Mouse (Mus musculus): ENCODE results near the gene Nufip2. TPM values are rescaled to one million over a fixed set of nuclear protein-coding genes. Genes with fewer than 3 reads are reported as not detected.

Gene Nufip2
- total RNA-seq, 2 experiments from 2014 or later, result 61.0 to 62.2 TPM

Other genes with a start within 250 kb of the Nufip2 start
- 100 to 1,000 TPM; 190 to 194 TPM for gene Coro6, start 223.7 kb upstream of the Nufip2 start, total RNA-seq (2021)
- gene Ankrd13b, start 196.5 kb upstream of the Nufip2 start, total RNA-seq (2021), result 10 to 100 TPM; 17.3 to 17.4 TPM
- 10 to 100 TPM; 76.8 to 81.0 TPM for gene Git1, start 192.6 kb upstream of the Nufip2 start, total RNA-seq (2021)
- gene Abhd15, start 171.0 kb upstream of the Nufip2 start, total RNA-seq (2021), result 1 to 10 TPM; 1.4 to 1.5 TPM
- gene Trp53i13, start 170.2 kb upstream of the Nufip2 start, total RNA-seq (2021), result 10 to 100 TPM; 12.0 to 13.7 TPM
- gene Gm10392, start 167.0 kb upstream of the Nufip2 start, total RNA-seq (2021), result not detected
- gene Taok1, start 78.3 kb upstream of the Nufip2 start, total RNA-seq (2021), result 10 to 100 TPM; 62.0 to 62.8 TPM
- not detected for gene Cryba1, start 39.1 kb downstream of the Nufip2 start, total RNA-seq (2021)
- gene Myo18a, start 77.1 kb downstream of the Nufip2 start, total RNA-seq (2021), result 100 to 1,000 TPM; 244 to 245 TPM
- gene Gm10277, start 101.6 kb downstream of the Nufip2 start, total RNA-seq (2021), result not detected
- 1 to 10 TPM; 1.9 to 2.5 TPM for gene Pipox, start 207.9 kb downstream of the Nufip2 start, total RNA-seq (2021)
- gene Sez6, start 244.6 kb downstream of the Nufip2 start, total RNA-seq (2021), result under 1 TPM; 0.14 to 0.19 TPM